Mouse (Mus musculus) neutrophil, adult 65 days (primary cell): ENCODE data around the gene Cerkl. TPM values are rescaled to one million over a fixed set of nuclear protein-coding genes. Genes with fewer than 3 reads are reported as not detected.

Experiments
- total RNA-seq: library from RNA; stranded (reverse); gene quantifications from 2 replicates; pipeline ENCODE4 v1.2.4, GENCODE M21; 2023

Cerkl gene
- 0.41 TPM in 1 of 2 replicates, not detected in the other for total RNA-seq

DNA sequence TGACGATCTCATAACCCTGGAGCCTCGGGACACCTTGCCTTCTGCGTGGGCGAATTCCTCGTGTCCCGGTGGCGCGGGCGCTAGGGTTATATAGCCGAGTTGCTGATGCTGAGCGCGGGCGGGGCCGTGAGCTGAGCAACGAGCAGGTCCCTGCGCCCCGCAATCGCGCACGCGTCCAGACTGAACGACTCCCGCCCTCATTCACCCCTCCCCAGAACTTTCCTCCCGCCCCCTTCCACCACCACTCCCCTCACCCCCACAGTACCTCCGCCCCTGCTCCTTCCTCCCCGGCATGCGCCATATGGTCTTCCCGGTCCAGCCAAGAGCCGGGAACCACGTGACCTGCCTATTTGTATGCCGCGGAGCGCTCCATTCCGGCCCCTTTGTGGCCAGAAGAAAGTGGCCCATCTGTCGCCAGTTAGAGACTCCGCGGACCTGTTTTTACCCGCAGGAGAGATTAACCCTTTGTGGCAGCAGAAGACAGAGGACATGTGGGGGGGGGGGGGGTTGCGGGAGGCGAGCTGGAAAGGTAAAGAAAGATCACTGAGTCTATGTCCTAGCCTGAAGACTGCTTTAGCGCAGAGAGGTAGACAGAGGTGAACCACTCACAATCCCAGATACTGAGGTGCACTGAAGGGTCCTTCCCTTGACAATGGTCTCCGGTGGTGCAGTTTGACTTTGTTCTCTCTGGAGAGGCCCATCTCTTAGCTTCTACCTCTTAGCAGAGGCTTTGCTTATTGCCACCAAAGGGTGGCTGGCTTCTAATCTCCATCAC lies at the start of gene Cerkl, which contains the start of gene Neurod1:
Cerkl (minus strand) TSS at position 211 of the 775 bp plus-strand sequence.
Neurod1 (minus strand) TSS at position 177 of the 775 bp plus-strand sequence.

Other genes starting within 250 kb of the Cerkl start
- gene Itga4, start 201.4 kb downstream of the Cerkl start, total RNA-seq = 85.3 and 90.8 TPM in 2 replicates
- gene Neurod1, start within 50 bp of the Cerkl start, total RNA-seq = not detected in 2 replicates
- 48.0 and 67.5 TPM in 2 replicates for gene Itprid2, start 178.6 kb upstream of the Cerkl start, total RNA-seq